Mouse (Mus musculus) heart, embryonic 12.5 days (tissue): ENCODE data around the gene Rcor3. TPM values are rescaled to one million over a fixed set of nuclear protein-coding genes. Genes with fewer than 3 reads are reported as not detected.

Experiments
- ATAC-seq: fragments of 200-750 bp; cut with Nextera tagmentation; 2 replicates; pipeline ENCODE4 v1.8.0; 2017; ENCODE audit warnings: moderate TSS enrichment, moderate library complexity; ENCODE audit not compliant: insufficient number of reproducible peaks, low FRiP score
- H3K27ac ChIP-seq: fragments of 300-500 bp; sonication (generic); 2 replicates; pipeline ENCODE4 v1.5.1; 2016; ENCODE audit warnings: mild to moderate bottlenecking, moderate library complexity; ENCODE audit not compliant: poor library complexity, severe bottlenecking
- H3K27me3 ChIP-seq: fragments of 300-500 bp; sonication (generic); replicated peaks from 2 replicates; pipeline ENCODE4 v1.6.1; 2016; ENCODE audit warnings: mild to moderate bottlenecking, moderate library complexity
- H3K36me3 ChIP-seq: fragments of 300-500 bp; sonication (generic); 2 replicates; pipeline ENCODE4 v1.6.1; 2016; ENCODE audit warnings: mild to moderate bottlenecking, moderate library complexity
- H3K4me1 ChIP-seq: fragments of 300-500 bp; sonication (generic); replicated peaks from 2 replicates; pipeline ENCODE4 v1.6.1; 2016; ENCODE audit warnings: mild to moderate bottlenecking
- H3K4me2 ChIP-seq: fragments of 300-500 bp; sonication (generic); 2 replicates; pipeline ENCODE4 v1.6.1; 2016; ENCODE audit warnings: mild to moderate bottlenecking, moderate library complexity
- H3K4me3 ChIP-seq: fragments of 300-500 bp; sonication (generic); 2 replicates; pipeline ENCODE4 v1.5.1; 2016; ENCODE audit warnings: mild to moderate bottlenecking
- H3K9ac ChIP-seq: fragments of 300-500 bp; sonication (generic); 2 replicates; pipeline ENCODE4 v1.6.1; 2016; ENCODE audit warnings: mild to moderate bottlenecking, moderate library complexity
- H3K9me3 ChIP-seq: fragments of 300-500 bp; sonication (generic); replicated peaks from 2 replicates; pipeline ENCODE4 v1.6.1; 2016; ENCODE audit warnings: mild to moderate bottlenecking, moderate library complexity
- WGBS: fragments of 180-500 bp; shearing (Covaris S2); methylation state at CpG from one replicate; pipeline ENCODE4 v1.1.7; 2016; 5-methylcytosine and 5-hydroxymethylcytosine counted together
- polyA plus RNA-seq: library from polyadenylated mRNA; unstranded; fragments of >200 nt; fragmentation: Nextera tagmentation; extraction: Ambion mirVana; gene quantifications from 2 replicates; pipeline ENCODE4 v1.2.1, GENCODE M21; 2016

Gene Rcor3
- polyA plus RNA-seq, 1 experiment from 2014 or later: 31.3 TPM

DNA sequence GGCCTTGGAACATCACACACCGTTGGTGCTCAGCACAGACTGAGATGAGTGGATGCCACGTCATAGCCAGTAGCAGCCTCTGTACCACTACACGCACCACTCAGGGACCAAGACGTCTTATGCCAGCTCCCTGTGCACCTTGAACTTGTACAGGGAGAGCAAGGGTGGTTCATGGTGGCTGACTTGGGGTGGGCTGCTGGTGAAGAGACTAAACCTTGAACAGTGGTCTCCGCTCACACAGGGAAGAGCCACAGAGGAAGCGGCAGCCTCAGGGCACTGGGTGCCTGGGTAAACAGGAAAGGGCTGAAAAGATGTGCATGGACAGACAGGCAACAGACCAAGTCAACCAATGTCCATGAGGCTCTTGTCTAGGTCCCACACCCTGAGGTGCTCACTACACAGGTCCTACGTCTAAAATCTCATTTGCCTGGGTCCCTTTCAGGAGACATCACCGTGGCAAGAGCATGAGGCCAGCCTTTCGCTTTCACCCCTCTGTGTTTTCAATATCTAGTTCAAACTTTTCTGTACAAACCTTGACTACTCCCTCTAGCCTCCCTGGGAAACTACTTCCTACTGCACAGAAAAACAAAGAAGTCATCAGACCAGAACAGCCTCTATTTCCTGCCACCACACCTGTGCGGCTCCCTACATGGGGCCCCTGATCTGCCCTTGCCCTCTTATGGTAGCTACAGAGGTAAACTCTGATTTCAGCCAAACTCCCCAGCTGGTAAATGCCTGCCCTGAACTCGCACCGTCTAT lies 51.4 kb downstream of the Rcor3 start:
- Histone ChIP-seq H3K4me1 (peaks cover 36% of the 10 kb centered on the region), H3K4me2 (no peak overlapping the region), H3K9me3 (peaks cover 11% of the 10 kb centered on the region), H3K4me3 (no peak overlapping the region), H3K9ac (no peak overlapping the region), H3K27me3 (peaks cover 15% of the 10 kb centered on the region; the same call in 1 of the 2 replicates), H3K36me3 (peaks cover 11% of the 10 kb centered on the region), H3K27ac (no peak overlapping the region)
- 80% methylated on average over 12 of the region's 12 CpGs for WGBS
- no peak for ATAC-seq

DNA sequence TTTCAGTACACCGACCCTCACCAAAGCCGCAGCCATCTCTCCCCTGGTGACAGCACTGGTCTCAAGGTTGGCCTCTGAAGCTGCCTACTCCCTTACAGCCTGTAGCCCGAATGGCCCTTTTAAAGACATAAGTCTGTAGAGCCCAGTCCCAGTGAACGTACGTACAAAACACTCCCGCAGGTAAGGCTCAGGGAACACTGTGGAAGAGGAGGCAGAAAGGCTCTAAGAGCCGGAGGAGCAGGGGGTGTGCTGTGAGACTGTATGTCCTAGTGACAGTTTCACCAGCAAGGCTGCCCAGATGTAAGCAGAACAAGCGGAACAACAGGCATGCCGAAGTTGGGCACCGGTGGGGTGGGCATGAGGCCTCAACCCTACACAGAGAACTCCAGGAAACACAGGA lies 52.6 kb downstream of the Rcor3 start:
- Histone ChIP-seq H3K36me3 (peaks cover 19% of the 10 kb centered on the region), H3K4me3 (no peak overlapping the region), H3K27me3 (peaks cover 10% of the 10 kb centered on the region; the same call in 1 of the 2 replicates), H3K27ac (no peak overlapping the region), H3K4me2 (no peak overlapping the region), H3K4me1 (peaks cover 26% of the 10 kb centered on the region), H3K9me3 (peaks cover 20% of the 10 kb centered on the region), H3K9ac (no peak overlapping the region)
- ATAC-seq: no peak
- 94% methylated on average over 10 of the region's 10 CpGs for WGBS

DNA sequence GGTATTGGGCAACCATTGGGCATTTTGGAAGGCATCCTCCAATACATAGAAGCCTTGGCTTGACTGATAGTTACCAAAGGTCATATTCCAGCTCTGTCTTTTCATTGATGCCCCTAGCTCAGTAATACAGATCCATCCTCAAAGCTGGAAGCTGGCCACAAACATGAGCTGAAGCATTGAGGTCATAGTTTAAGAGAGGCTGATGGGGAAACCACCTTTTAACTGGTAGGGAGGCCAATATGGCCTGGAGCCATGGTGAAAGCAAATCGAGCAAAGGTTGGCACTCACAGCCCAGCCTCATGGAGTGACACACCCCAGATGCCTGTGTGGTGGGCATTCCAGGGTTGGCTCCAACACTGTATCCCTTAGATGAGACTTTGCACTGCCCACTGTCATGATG lies 55.2 kb downstream of the Rcor3 start:
- peaks cover 19% of the 10 kb centered on the region for H3K36me3 ChIP-seq
- peaks cover 20% of the 10 kb centered on the region for H3K4me1 ChIP-seq
- H3K9me3 ChIP-seq: peaks cover 20% of the 10 kb centered on the region
- no peak overlapping the region for H3K4me2 ChIP-seq
- H3K27ac ChIP-seq: no peak overlapping the region
- no peak for ATAC-seq
- no peak overlapping the region for H3K4me3 ChIP-seq
- H3K27me3 ChIP-seq: no peaks in the 10 kb centered on the region
- no peak overlapping the region for H3K9ac ChIP-seq
- 73% methylated on average over 1 of the region's 1 CpGs for WGBS

DNA sequence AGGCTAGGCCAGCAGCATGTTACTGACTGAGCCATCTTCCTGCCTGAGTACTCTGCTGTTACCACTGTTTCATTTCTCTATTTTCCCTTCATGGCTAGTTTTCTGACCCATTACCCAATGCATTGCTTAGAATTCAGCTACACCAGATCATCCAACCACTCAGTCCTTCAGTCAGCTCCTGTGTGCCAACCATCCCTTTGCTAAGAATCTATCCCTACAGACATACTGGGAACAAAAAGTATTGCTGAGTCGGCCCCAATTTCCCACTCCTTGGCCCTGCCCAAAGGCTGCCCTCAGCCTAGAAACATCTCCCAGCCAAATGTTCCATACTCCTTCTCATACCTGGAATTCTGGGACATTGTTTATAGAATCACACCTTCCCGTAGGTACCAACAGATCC lies 56.7 kb downstream of the Rcor3 start:
- 82% methylated on average over 2 of the region's 2 CpGs for WGBS
- H3K4me3 ChIP-seq: no peak overlapping the region
- no peak overlapping the region for H3K9ac ChIP-seq
- no peak overlapping the region for H3K4me2 ChIP-seq
- H3K27ac ChIP-seq: no peak overlapping the region
- H3K4me1 ChIP-seq: peaks cover 19% of the 10 kb centered on the region; the same call in 1 of the 2 replicates
- ATAC-seq: no peak
- no peaks in the 10 kb centered on the region for H3K27me3 ChIP-seq
- peaks cover 20% of the 10 kb centered on the region for H3K9me3 ChIP-seq
- H3K36me3 ChIP-seq: peaks cover 19% of the 10 kb centered on the region

DNA sequence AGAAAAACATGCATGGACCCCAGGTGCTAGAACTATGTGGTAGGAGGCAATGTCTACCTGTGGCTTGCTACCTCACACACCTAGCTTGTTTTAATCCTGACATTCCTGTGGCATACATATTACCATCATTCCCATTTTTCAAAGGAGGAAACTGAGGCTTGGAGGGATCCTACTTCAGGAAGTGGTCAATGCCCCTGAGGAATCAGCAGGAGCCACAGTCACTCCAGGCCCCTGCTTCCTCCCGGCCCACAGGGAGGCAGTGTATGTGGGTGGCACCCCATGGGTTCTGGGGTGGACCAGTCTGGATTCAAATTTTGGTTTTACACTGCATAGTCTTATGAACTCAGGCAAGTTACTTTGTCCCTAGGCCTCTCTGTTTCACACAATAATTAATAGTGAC lies 58.7 kb downstream of the Rcor3 start:
- peaks cover 25% of the 10 kb centered on the region; the same call in 1 of the 2 replicates for H3K4me1 ChIP-seq
- no peak overlapping the region for H3K27ac ChIP-seq
- H3K36me3 ChIP-seq: peaks cover 19% of the 10 kb centered on the region
- no peaks in the 10 kb centered on the region for H3K27me3 ChIP-seq
- no peak overlapping the region for H3K4me2 ChIP-seq
- no peak overlapping the region for H3K9ac ChIP-seq
- 72% methylated on average over 1 of the region's 1 CpGs for WGBS
- H3K4me3 ChIP-seq: no peak overlapping the region
- no peak for ATAC-seq
- peaks cover 20% of the 10 kb centered on the region for H3K9me3 ChIP-seq

DNA sequence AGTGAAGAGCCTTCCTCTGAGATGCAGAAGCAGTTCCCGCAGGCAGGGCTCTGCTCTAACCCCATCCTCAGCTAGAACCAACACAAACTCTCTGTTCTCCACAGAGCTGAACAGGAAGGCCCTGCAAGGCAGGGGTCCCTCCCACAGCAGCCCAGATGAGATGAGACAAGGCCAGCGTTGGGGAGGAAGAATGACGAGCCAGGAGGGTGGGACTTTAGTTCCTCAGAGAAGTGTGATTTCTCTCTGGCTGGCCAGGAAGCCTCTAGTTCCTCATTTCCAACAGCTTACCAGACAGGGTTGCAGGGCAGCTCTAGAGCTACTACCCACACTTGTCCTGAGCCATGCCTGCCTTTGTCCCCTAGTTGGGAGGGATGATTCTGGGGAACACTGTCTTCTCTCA lies 59.5 kb downstream of the Rcor3 start:
- Histone ChIP-seq H3K27ac (peak overlapping the region; percentile 28), H3K4me1 (peaks cover 25% of the 10 kb centered on the region; the same call in 1 of the 2 replicates), H3K9me3 (peaks cover 20% of the 10 kb centered on the region), H3K36me3 (peaks cover 19% of the 10 kb centered on the region), H3K4me3 (no peak overlapping the region), H3K9ac (no peak overlapping the region), H3K27me3 (no peaks in the 10 kb centered on the region), H3K4me2 (no peak overlapping the region)
- ATAC-seq: peak; percentile 56
- WGBS: 38% methylated on average over 3 of the region's 3 CpGs

DNA sequence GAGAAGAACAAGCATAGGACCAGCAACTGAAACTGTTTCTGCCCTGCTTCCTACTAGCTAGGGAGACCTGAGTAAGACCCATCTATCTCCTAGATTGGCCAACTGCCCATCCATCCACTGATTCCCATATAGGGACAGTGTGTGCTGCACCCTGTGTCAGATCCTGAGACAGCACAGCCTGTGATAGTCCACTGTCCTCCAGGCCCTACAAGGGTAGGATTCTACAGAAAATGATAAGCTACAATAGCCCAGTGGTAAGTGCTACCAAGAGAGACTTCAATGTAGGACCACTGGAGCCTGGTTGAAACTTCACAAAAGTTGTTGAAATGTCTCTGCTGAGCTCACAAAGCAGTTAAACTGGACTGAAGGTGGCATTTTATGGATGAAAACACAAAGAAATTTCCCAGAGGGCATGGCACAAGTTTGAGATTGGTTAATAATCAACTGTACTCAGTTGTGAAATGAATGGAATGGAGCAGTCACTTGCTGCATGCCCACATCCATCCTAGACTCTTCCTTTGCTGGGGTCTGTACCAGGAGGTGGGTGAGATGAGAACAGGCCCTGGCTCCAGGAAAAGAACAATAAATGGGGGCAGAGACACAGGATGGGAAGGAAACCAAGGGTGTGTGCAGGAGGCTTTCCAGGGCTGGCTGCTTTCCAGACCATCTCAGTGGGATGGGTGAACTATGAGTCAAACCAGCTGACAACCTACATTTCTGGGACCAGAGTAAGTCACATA lies 60.9 kb downstream of the Rcor3 start:
- Histone ChIP-seq H3K4me1 (peaks cover 25% of the 10 kb centered on the region; the same call in 1 of the 2 replicates), H3K27ac (no peak overlapping the region), H3K9me3 (peaks cover 14% of the 10 kb centered on the region), H3K4me2 (no peak overlapping the region), H3K36me3 (peaks cover 18% of the 10 kb centered on the region), H3K27me3 (no peaks in the 10 kb centered on the region), H3K4me3 (no peak overlapping the region), H3K9ac (no peak overlapping the region)
- no peak for ATAC-seq

DNA sequence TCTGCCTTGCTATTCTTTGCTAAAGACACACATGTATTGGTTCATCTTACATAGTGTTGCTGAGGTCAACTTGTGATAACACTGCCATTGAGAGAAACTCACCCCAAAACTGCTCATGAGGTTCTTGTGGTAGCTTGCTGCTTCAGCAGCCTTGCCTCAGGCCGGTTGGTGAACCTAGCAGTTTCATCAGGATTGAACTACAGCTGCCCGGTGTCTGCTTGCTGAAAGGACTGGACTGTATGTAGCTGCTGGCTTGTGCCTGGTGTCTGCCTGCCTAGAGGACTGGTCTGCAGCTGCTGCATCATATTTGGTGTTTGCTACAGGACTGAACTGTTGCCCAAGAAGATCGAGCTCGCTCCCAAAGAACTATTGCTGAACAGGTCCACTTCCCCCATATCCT lies 61.8 kb downstream of the Rcor3 start:
- H3K27me3 ChIP-seq: 0 out of 2 replicates have a peak, but pooled peaks cover 6% of the 10 kb centered on the region
- 0 out of 2 replicates have a peak overlapping the region, but pooled peaks have one; percentile 13 for H3K27ac ChIP-seq
- WGBS: 76% methylated on average over 4 of the region's 4 CpGs
- no peak overlapping the region for H3K4me3 ChIP-seq
- H3K4me1 ChIP-seq: peaks cover 33% of the 10 kb centered on the region
- peaks cover 10% of the 10 kb centered on the region for H3K36me3 ChIP-seq
- H3K4me2 ChIP-seq: no peak overlapping the region
- ATAC-seq: no peak
- H3K9me3 ChIP-seq: peaks cover 5% of the 10 kb centered on the region
- H3K9ac ChIP-seq: no peak overlapping the region

DNA sequence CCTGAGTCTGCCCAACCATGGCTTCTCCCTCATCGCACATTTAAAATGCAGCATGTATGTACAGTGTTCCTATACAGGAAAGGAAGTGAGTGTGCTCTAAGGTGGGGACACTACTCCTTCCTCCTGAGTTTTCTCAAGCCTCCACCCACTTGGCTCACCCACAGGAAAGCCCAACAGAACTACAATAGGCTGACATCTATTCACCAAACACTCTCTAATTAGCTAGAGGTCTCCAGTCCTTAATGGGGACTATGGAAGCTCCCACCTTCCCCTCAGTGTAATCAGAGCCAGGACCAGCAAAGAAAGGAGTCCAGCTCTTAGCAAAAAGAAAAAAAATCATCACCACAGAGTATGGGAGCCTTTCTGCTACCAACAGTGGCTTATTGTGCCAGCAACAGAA lies 63.0 kb downstream of the Rcor3 start:
- Histone ChIP-seq H3K27ac (no peak overlapping the region), H3K4me3 (no peak overlapping the region), H3K36me3 (peaks cover 5% of the 10 kb centered on the region; the same call in 1 of the 2 replicates), H3K4me2 (no peak overlapping the region), H3K9ac (no peak overlapping the region), H3K27me3 (0 out of 2 replicates have a peak, but pooled peaks cover 6% of the 10 kb centered on the region), H3K9me3 (no peaks in the 10 kb centered on the region), H3K4me1 (peaks cover 46% of the 10 kb centered on the region)
- ATAC-seq: 0 out of 2 replicates have a peak, but pooled peaks have one; percentile 5
- WGBS: 73% methylated on average over 1 of the region's 1 CpGs

DNA sequence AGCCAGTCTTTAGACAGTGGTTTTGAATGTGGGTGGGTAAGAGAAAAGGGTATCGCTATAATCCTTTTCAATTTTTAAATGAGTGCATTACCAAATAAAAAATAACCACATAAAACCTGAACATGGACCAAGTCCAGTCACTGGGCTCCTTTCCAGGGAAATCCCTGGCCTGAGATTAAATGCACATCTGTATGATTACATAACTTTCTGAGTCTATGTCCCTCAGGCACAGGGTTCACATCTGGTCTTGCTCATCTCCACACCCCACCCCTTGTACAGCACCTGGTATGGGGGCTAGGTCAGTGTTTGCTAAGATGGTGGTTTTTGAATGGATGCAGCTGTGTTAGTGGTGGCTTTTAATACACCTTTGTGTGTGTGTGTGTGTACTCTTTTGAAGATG lies 65.4 kb downstream of the Rcor3 start:
- H3K4me1 ChIP-seq: peaks cover 42% of the 10 kb centered on the region
- no peak overlapping the region for H3K4me2 ChIP-seq
- H3K27ac ChIP-seq: no peak overlapping the region
- no peaks in the 10 kb centered on the region for H3K9me3 ChIP-seq
- H3K9ac ChIP-seq: no peak overlapping the region
- no peak for ATAC-seq
- H3K27me3 ChIP-seq: 0 out of 2 replicates have a peak, but pooled peaks cover 6% of the 10 kb centered on the region
- H3K4me3 ChIP-seq: no peak overlapping the region
- 89% methylated on average over 1 of the region's 1 CpGs for WGBS
- peaks cover 5% of the 10 kb centered on the region; the same call in 1 of the 2 replicates for H3K36me3 ChIP-seq

DNA sequence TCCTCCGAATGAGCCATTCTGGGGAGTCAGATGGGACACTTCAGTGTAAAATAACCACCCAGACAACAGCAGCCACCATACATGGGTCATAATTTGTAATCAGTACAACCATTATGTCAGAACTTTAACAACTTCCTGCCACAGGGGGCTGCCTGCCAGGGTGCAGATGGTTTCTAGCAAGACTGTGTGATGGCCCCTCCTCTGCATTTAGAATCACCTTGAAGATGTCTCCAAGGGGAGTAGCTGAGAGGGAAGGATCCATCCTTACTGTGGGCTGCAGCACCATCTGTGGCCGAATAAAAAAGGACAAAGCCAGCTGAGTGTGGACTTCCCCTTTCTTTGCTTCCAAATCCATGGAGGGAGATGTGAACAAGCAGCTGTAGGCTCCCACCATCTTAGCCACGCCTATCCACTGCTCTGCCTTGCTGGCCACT lies 67.2 kb downstream of the Rcor3 start:
- peak overlapping the region; percentile 41; the same call in 1 of the 2 replicates for H3K27ac ChIP-seq
- H3K4me2 ChIP-seq: peak overlapping the region; percentile 39
- WGBS: 58% methylated on average over 3 of the region's 3 CpGs
- H3K9ac ChIP-seq: peak overlapping the region; percentile 35; the same call in 1 of the 2 replicates
- 0 out of 2 replicates have a peak, but pooled peaks cover 6% of the 10 kb centered on the region for H3K27me3 ChIP-seq
- peaks cover 16% of the 10 kb centered on the region for H3K36me3 ChIP-seq
- H3K4me3 ChIP-seq: no peak overlapping the region
- H3K4me1 ChIP-seq: peaks cover 30% of the 10 kb centered on the region
- no peak for ATAC-seq
- no peaks in the 10 kb centered on the region for H3K9me3 ChIP-seq
